Mouse (Mus musculus): ENCODE measurements around the gene Mapt.

The Mapt gene

GRCm38 (mm10) chr11:104311643-104312042 lies 80.5 kb downstream of the Mapt start:
- in situ Hi-C loops (cut with MboI, MseI), result loop anchor here (10.0 kb wide), 1 partner anchor 93 kb away; no protein-coding TSS in a partner anchor

- in situ Hi-C loops (cut with MboI, MseI), result loop anchor here (5.0 to 10.0 kb wide), 2 partner anchors 89 to 142 kb away; no protein-coding TSS in a partner anchor
These were observed 84.5 kb downstream of the Mapt start for GRCm38 (mm10) chr11:104315703-104316102.

GRCm38 (mm10) chr11:104316685-104317400 lies 85.7 kb downstream of the Mapt start:
- in situ Hi-C loops (cut with MboI, MseI), result loop anchor here (5.0 to 10.0 kb wide), 2 partner anchors 88 to 140 kb away; no protein-coding TSS in a partner anchor

- in situ Hi-C loops (cut with MboI, MseI), result loop anchor here (5.0 to 10.0 kb wide), 2 partner anchors 87 to 140 kb away; no protein-coding TSS in a partner anchor
These were observed 86.4 kb downstream of the Mapt start for GRCm38 (mm10) chr11:104317631-104318030.

GRCm38 (mm10) chr11:104318940-104319781 lies 88.0 kb downstream of the Mapt start:
- in situ Hi-C loops (cut with MboI, MseI), result loop anchor here (5.0 to 10.0 kb wide), 2 partner anchors 86 to 138 kb away; no protein-coding TSS in a partner anchor

GRCm38 (mm10) chr11:104320511-104320910 lies 89.3 kb downstream of the Mapt start:
- in situ Hi-C loops (cut with MboI, MseI), result no loop called here

GRCm38 (mm10) chr11:104322142-104322541 lies 91.0 kb downstream of the Mapt start:
- in situ Hi-C loops (cut with MboI, MseI), result no loop called here

- in situ Hi-C loops (cut with MboI, MseI), result no loop called here
These were observed 96.3 kb downstream of the Mapt start for GRCm38 (mm10) chr11:104327462-104327861.

- in situ Hi-C loops (cut with MboI, MseI), result no loop called here
These were observed 96.8 kb downstream of the Mapt start for GRCm38 (mm10) chr11:104327946-104328345.

GRCm38 (mm10) chr11:104329185-104329926 lies 98.2 kb downstream of the Mapt start:
- in situ Hi-C loops (cut with MboI, MseI), result no loop called here

GRCm38 (mm10) chr11:104330151-104330550 lies 99.0 kb downstream of the Mapt start:
- in situ Hi-C loops (cut with MboI, MseI), result no loop called here

- in situ Hi-C loops (cut with MboI, MseI), result no loop called here
These were observed 100.0 kb downstream of the Mapt start for GRCm38 (mm10) chr11:104331208-104331607.

GRCm38 (mm10) chr11:104332105-104332504 lies 100.9 kb downstream of the Mapt start:
- in situ Hi-C loops (cut with MboI, MseI), result no loop called here

- in situ Hi-C loops (cut with MboI, MseI), result no loop called here
These were observed 102.9 kb downstream of the Mapt start for GRCm38 (mm10) chr11:104334115-104334514.

GRCm38 (mm10) chr11:104334946-104335345 lies 103.8 kb downstream of the Mapt start:
- in situ Hi-C loops (cut with MboI, MseI), result no loop called here

GRCm38 (mm10) chr11:104346931-104347330 lies 115.7 kb downstream of the Mapt start:
- in situ Hi-C loops (cut with MboI, MseI), result no loop called here

- in situ Hi-C loops (cut with MboI, MseI), result loop anchor here (10.0 kb wide), 2 partner anchors 83 to 1823 kb away; no protein-coding TSS in a partner anchor
These were observed 130.6 kb downstream of the Mapt start for GRCm38 (mm10) chr11:104361790-104362189.

GRCm38 (mm10) chr11:104362704-104363103 lies 131.5 kb downstream of the Mapt start:
- in situ Hi-C loops (cut with MboI, MseI), result loop anchor here (10.0 kb wide), 2 partner anchors 82 to 1822 kb away; no protein-coding TSS in a partner anchor

GRCm38 (mm10) chr11:104363823-104364600 lies 132.8 kb downstream of the Mapt start:
- in situ Hi-C loops (cut with MboI, MseI), result loop anchor here (10.0 kb wide), 2 partner anchors 81 to 1821 kb away; no protein-coding TSS in a partner anchor

GRCm38 (mm10) chr11:104367486-104368190 lies 136.4 kb downstream of the Mapt start:
- in situ Hi-C loops (cut with MboI, MseI), result loop anchor here (10.0 kb wide), 2 partner anchors 77 to 1817 kb away; no protein-coding TSS in a partner anchor
